Comparison of ENCODE assay signal across 8 mouse cellular contexts in genomic region chr8:111539422-111540076, GRCm38 (mm10). TPM values are rescaled to one million over a fixed set of nuclear protein-coding genes. Genes with fewer than 3 reads are reported as not detected.
DNase-seq lines count a peak whose midpoint lies in the region; ATAC-seq and TF ChIP-seq lines count a peak whose summit lies in the region.

No protein-coding gene starts in this region.

- no peak overlapping the region for H3K4me3 ChIP-seq in kidney, postnatal 0 days (replicated peaks; ENCODE audit: low read depth, low read length)
- H3K4me3 ChIP-seq in brown adipose tissue, adult 24 weeks (ENCODE audit: insufficient read depth, low read depth, low read length) = peak overlapping the region; percentile 36
- H3K4me3 ChIP-seq in heart, embryonic 16.5 days (ENCODE audit: low read length) = peak overlapping the region; percentile 17; the same call in 1 of the 2 replicates
- 0 out of 2 replicates have a peak overlapping the region, but pooled peaks have one; percentile 5 for H3K4me3 ChIP-seq in liver, postnatal 0 days (ENCODE audit: low read depth, low read length)

- no peaks in the 10 kb centered on the region for H3K27me3 ChIP-seq in kidney, postnatal 0 days (ENCODE audit: insufficient read depth, low read length)
- H3K27me3 ChIP-seq in heart, embryonic 16.5 days (ENCODE audit: control insufficient read depth, insufficient read depth, low read length) = no peaks in the 10 kb centered on the region
- no peaks in the 10 kb centered on the region for H3K27me3 ChIP-seq in liver, postnatal 0 days (ENCODE audit: insufficient read depth, low read length)

- no peak for TF ChIP-seq EP300 in liver, postnatal 0 days (IDR thresholded peaks at IDR 0.05; ENCODE audit: low read depth)

- H3K4me2 ChIP-seq in kidney, postnatal 0 days (ENCODE audit: low read length) = peak overlapping the region; percentile 92; the same call in 1 of the 2 replicates
- H3K4me2 ChIP-seq in heart, embryonic 16.5 days (ENCODE audit: low read depth, low read length) = peak overlapping the region; percentile 72
- H3K4me2 ChIP-seq in liver, postnatal 0 days (ENCODE audit: low read depth, low read length) = peak overlapping the region; percentile 96

- no peaks in the 10 kb centered on the region for H3K9me3 ChIP-seq in kidney, postnatal 0 days (replicated peaks; ENCODE audit: low read length)
- H3K9me3 ChIP-seq in heart, embryonic 16.5 days (replicated peaks; ENCODE audit: control insufficient read depth, low read length) = no peaks in the 10 kb centered on the region
- H3K9me3 ChIP-seq in liver, postnatal 0 days (ENCODE audit: low read length) = no peaks in the 10 kb centered on the region

- 0 out of 2 replicates have a peak overlapping the region, but pooled peaks have one; percentile 18 for H3K9ac ChIP-seq in kidney, postnatal 0 days (ENCODE audit: low read depth, low read length)
- peak overlapping the region; percentile 36 for H3K9ac ChIP-seq in heart, embryonic 16.5 days (ENCODE audit: low read length)
- H3K9ac ChIP-seq in liver, postnatal 0 days (replicated peaks) = peak overlapping the region; percentile 38

- 58% methylated on average over 10 of the region's 10 CpGs for WGBS in kidney, postnatal 0 days
- WGBS in heart, embryonic 16.5 days = 38% methylated on average over 10 of the region's 10 CpGs
- WGBS in liver, postnatal 0 days (ENCODE audit: insufficient replicate concordance) = 31% methylated on average over 10 of the region's 10 CpGs

- no peaks in the 10 kb centered on the region for H3K36me3 ChIP-seq in kidney, postnatal 0 days (ENCODE audit: insufficient read depth, low read length)
- no peaks in the 10 kb centered on the region for H3K36me3 ChIP-seq in heart, embryonic 16.5 days (ENCODE audit: control insufficient read depth, insufficient read depth)
- no peaks in the 10 kb centered on the region for H3K36me3 ChIP-seq in liver, postnatal 0 days (replicated peaks; ENCODE audit: insufficient read depth, low read length)

- no peak for TF ChIP-seq CTCF in kidney, postnatal 0 days (IDR thresholded peaks at IDR 0.05; ENCODE audit: low read depth)
- no peak for TF ChIP-seq CTCF in liver, postnatal 0 days (IDR thresholded peaks at IDR 0.05; ENCODE audit: low read depth)

- H3K4me1 ChIP-seq in kidney, postnatal 0 days (replicated peaks; ENCODE audit: insufficient read depth, low read length) = peaks cover 6% of the 10 kb centered on the region
- peaks cover 17% of the 10 kb centered on the region for H3K4me1 ChIP-seq in brown adipose tissue, adult 24 weeks (ENCODE audit: control insufficient read depth, insufficient read depth, insufficient read length, low read length)
- H3K4me1 ChIP-seq in heart, embryonic 16.5 days (ENCODE audit: control insufficient read depth, insufficient read depth, low read length) = peaks cover 44% of the 10 kb centered on the region
- H3K4me1 ChIP-seq in liver, postnatal 0 days (ENCODE audit: insufficient read depth) = peaks cover 25% of the 10 kb centered on the region

- DNase-seq in kidney, postnatal 0 days (ENCODE audit: low spot score) = no peak
- no peak for DNase-seq in kidney, postnatal 14 days
- DNase-seq in liver, postnatal 0 days = peak; percentile 25
- DNase-seq in thymus, postnatal 10 days (ENCODE audit: low spot score in 2 of 2) = peak; percentile 28 to 50
- DNase-seq in frontal cortex, postnatal 10 days (ENCODE audit: low spot score in 2 of 2) = no peak
- no peak for DNase-seq in cerebellum, postnatal 10 days

- no peak overlapping the region for H3K27ac ChIP-seq in kidney, postnatal 0 days
- peak overlapping the region; percentile 61 for H3K27ac ChIP-seq in brown adipose tissue, adult 24 weeks (replicated peaks; ENCODE audit: low read depth, low read length)
- H3K27ac ChIP-seq in heart, embryonic 16.5 days (ENCODE audit: low read length) = peak overlapping the region; percentile 56
- peak overlapping the region; percentile 79 for H3K27ac ChIP-seq in liver, postnatal 0 days (ENCODE audit: low read depth)

- ATAC-seq in kidney, postnatal 0 days (replicated peaks; ENCODE audit: low FRiP score, low read depth) = no peak
- ATAC-seq in heart, embryonic 16.5 days (replicated peaks; ENCODE audit: extremely low read depth, insufficient read depth, low FRiP score) = no peak
- no peak for ATAC-seq in liver, postnatal 0 days

RNA-seq across cellular contexts. Expression of gene Znrf1, which starts 3.7 kb away (rescaled TPM):
- polyA plus RNA-seq in kidney, postnatal 0 days (2015; fragmentation: Nextera tagmentation; extraction: Ambion mirVana) = 17.9 and 22.5 TPM in 2 replicates
- 17.6 and 24.9 TPM in 2 replicates for polyA plus RNA-seq in brown adipose tissue, adult 24 weeks (2012; ENCODE audit: insufficient read depth, insufficient read length, missing spikeins)
- 19.7 and 20.8 TPM in 2 replicates for polyA plus RNA-seq in heart, embryonic 16.5 days (2015; fragmentation: Nextera tagmentation; extraction: Ambion mirVana)
- polyA plus RNA-seq in liver, postnatal 0 days (2015; fragmentation: Nextera tagmentation; extraction: Ambion mirVana) = 6.3 and 7.2 TPM in 2 replicates

RNA-seq across cellular contexts. Expression of gene Wdr59, which starts 17.7 kb away (rescaled TPM):
- 3.2 TPM in 2 replicates for polyA plus RNA-seq in kidney, postnatal 0 days (2015; fragmentation: Nextera tagmentation; extraction: Ambion mirVana)
- polyA plus RNA-seq in brown adipose tissue, adult 24 weeks (2012; ENCODE audit: insufficient read depth, insufficient read length, missing spikeins) = 4.5 and 4.6 TPM in 2 replicates
- 4.2 and 4.6 TPM in 2 replicates for polyA plus RNA-seq in heart, embryonic 16.5 days (2015; fragmentation: Nextera tagmentation; extraction: Ambion mirVana)
- 0.77 and 0.92 TPM in 2 replicates for polyA plus RNA-seq in liver, postnatal 0 days (2015; fragmentation: Nextera tagmentation; extraction: Ambion mirVana)

Comparison
In these comparisons a context has a peak if more than half of its experiments do, and no peak if none do; other contexts are left out.
1. DNase-seq: peak in liver, postnatal 0 days (single experiment) and thymus, postnatal 10 days (2 of 2); none in kidney, postnatal 0 days (single experiment), kidney, postnatal 14 days (single experiment), frontal cortex, postnatal 10 days (0 of 2) and cerebellum, postnatal 10 days (0 of 2).
2. Peak in every context shown above with its lines, with median percentiles within 50 percentile points of each other: H3K4me2 ChIP-seq and H3K9ac ChIP-seq.